Mouse (Mus musculus) hindbrain, embryonic 10.5 days (tissue): Measurements from ENCODE around the gene Atp10a. TPM values are rescaled to one million over a fixed set of nuclear protein-coding genes. Genes with fewer than 3 reads are reported as not detected.

Source experiments
- DNase-seq: peaks from one replicate; pipeline ENCODE4 v3.0.0-alpha.2; 2017; ENCODE audit warnings: low spot score
- H3K27ac ChIP-seq: fragments of 300-500 bp; sonication (generic); 2 replicates; pipeline ENCODE4 v1.5.1; 2016; ENCODE audit warnings: mild to moderate bottlenecking, moderate library complexity
- H3K27me3 ChIP-seq: fragments of 300-500 bp; sonication (generic); 2 replicates; pipeline ENCODE4 v1.6.1; 2016; ENCODE audit warnings: mild to moderate bottlenecking; ENCODE audit not compliant: poor library complexity, insufficient read depth, severe bottlenecking
- H3K36me3 ChIP-seq: fragments of 300-500 bp; sonication (generic); 2 replicates; pipeline ENCODE4 v1.6.1; 2016; ENCODE audit warnings: mild to moderate bottlenecking, moderate library complexity
- H3K4me1 ChIP-seq: fragments of 300-500 bp; sonication (generic); replicated peaks from 2 replicates; pipeline ENCODE4 v1.6.1; 2016; ENCODE audit warnings: mild to moderate bottlenecking
- H3K4me3 ChIP-seq: fragments of 300-500 bp; sonication (generic); 2 replicates; pipeline ENCODE4 v1.5.1; 2016; ENCODE audit warnings: mild to moderate bottlenecking, moderate library complexity
- H3K9me3 ChIP-seq: fragments of 300-500 bp; sonication (generic); 2 replicates; pipeline ENCODE4 v1.6.1; 2016; ENCODE audit warnings: mild to moderate bottlenecking, moderate library complexity
- WGBS: fragments of 180-500 bp; shearing (Covaris S2); methylation state at CpG from one replicate; pipeline ENCODE4 v1.1.7; 2016; 5-methylcytosine and 5-hydroxymethylcytosine counted together
- polyA plus RNA-seq: library from polyadenylated mRNA; unstranded; fragments of >200 nt; fragmentation: Nextera tagmentation; extraction: Ambion mirVana; gene quantifications from 2 replicates; pipeline ENCODE4 v1.2.1, GENCODE M21; 2016

Gene Atp10a
- polyA plus RNA-seq, 1 experiment from 2014 or later: 1.7 TPM

DNA sequence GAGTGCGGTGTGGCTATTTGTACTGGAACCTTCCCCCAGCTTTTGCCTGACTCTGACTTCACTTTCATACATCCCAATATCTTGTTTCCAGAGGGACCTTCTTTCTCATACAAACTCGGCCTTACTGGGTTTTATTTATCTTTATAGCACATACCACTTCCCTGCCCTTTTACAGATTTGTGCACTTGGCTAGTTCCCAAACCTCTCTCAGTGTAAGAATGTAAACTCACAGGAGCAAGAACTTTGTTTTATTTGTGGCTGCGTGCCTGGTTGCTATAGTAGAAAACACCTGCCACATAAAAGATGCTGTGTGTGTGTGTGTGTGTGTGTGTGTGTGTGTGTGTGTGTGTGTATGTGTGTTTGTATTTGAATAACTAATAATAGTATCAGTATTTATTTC, 37.4 kb downstream of the Atp10a start:
- Histone ChIP-seq H3K27me3 (no peaks in the 10 kb centered on the region), H3K9me3 (no peaks in the 10 kb centered on the region), H3K27ac (no peak overlapping the region), H3K4me1 (0 out of 2 replicates have a peak, but pooled peaks cover 4% of the 10 kb centered on the region), H3K4me3 (no peak overlapping the region), H3K36me3 (no peaks in the 10 kb centered on the region)
- WGBS: 90% methylated on average over 3 of the region's 3 CpGs
- DNase-seq: no peak

DNA sequence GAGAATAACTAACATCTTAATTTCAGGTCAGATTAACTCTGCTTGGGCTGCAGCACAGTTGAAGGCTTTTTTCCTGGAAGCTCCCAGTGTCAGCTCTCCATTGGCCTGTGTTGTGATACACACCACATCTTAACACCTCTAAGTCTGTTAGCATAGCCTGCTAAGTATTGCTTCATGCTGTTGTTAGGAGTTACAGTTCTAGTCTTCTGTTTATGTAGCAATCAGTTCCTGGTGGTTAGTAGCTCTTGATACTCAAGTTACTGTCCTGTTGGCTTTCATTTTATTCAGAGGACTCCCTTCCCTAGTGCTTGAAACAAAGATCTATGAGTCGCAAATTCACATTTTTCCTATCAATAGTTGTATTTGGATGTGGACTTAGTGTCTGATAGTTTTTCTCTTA, 39.7 kb downstream of the Atp10a start:
- no peaks in the 10 kb centered on the region for H3K27me3 ChIP-seq

DNA sequence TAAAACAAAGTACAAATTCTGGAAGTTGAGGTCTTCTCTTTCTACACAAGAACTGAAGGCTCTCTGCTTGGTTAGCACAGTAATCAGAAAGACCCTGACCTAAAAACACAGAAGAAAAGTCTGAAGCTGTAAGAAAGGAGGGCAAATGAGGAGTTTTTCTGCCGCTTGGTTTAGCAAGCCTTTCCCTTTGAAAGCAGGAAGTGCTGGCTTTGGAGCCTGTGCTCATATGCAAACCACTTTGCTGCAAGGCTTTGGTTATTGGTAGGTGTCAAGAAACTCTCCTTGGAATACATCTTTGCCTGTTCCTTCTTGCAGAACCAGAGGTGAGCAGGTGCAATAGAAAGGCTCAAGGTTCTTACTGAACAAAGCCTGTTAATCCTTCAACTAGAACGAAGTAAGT, 41.1 kb downstream of the Atp10a start:
- H3K27ac ChIP-seq: no peak overlapping the region
- WGBS: 66% methylated on average over 2 of the region's 2 CpGs
- no peak for DNase-seq
- H3K4me3 ChIP-seq: no peak overlapping the region
- H3K9me3 ChIP-seq: no peaks in the 10 kb centered on the region
- no peaks in the 10 kb centered on the region for H3K4me1 ChIP-seq
- H3K36me3 ChIP-seq: no peaks in the 10 kb centered on the region
- no peaks in the 10 kb centered on the region for H3K27me3 ChIP-seq

More for the DNA sequence above, 39.7 kb downstream of the Atp10a start:
- no peak overlapping the region for H3K27ac ChIP-seq
- no peak for DNase-seq
- H3K4me3 ChIP-seq: no peak overlapping the region
- WGBS: 86% methylated on average over 1 of the region's 1 CpGs
- H3K4me1 ChIP-seq: no peaks in the 10 kb centered on the region
- no peaks in the 10 kb centered on the region for H3K9me3 ChIP-seq
- H3K36me3 ChIP-seq: no peaks in the 10 kb centered on the region

DNA sequence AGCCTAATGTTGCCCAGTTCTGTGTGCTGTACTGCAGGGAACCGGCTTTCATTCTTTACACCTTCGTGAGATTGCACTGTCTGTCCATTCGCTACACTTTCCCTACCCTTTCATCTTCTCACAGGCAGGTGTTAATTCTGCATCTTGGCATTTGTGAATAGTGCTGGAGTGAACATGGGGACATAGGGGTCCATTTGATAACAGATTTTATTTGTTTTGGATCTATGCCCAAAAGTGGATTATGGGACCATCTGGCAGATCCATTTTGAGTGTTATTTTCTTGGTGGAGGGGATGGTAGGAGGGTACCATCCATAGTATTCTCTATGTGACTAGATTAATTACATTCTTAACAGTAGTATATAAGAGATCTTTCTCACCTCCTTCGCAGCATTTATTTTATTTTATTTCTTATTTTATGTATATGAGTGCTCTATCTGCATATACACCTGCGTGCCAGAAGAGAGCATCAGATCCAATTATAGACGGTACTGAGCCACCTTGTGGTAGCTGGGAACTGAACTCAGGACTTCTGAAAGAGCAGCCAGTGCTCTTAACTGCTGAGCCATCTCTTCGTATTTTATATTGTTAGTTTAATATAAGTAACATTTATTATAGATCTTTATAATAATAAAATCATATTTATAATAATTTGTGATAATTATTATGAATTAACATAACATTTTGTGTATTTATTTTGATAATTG, 42.9 kb downstream of the Atp10a start:
- H3K36me3 ChIP-seq: no peaks in the 10 kb centered on the region
- no peaks in the 10 kb centered on the region for H3K4me1 ChIP-seq
- no peak overlapping the region for H3K27ac ChIP-seq
- DNase-seq: no peak
- H3K27me3 ChIP-seq: no peaks in the 10 kb centered on the region
- no peak overlapping the region for H3K4me3 ChIP-seq
- H3K9me3 ChIP-seq: no peaks in the 10 kb centered on the region
- 89% methylated on average over 7 of the region's 7 CpGs for WGBS

DNA sequence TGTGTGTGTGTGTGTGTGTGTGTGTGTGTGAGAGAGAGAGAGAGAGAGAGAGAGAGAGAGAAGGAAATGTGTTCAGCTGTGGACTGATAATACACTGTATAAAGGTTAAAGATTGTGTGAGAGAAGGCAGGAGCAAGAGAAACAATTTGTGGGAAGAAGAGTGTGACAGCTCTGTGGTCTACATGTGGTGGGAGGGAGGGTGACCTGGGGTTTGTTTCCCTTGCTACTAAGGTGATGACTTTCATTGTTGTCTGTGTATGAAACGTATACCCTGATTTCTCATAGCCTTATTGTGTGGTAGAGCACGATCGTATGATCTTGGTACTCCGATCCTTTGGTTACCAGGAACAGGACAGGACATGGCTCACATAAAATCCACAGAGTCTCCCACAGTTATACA, 45.3 kb downstream of the Atp10a start:
- Histone ChIP-seq H3K36me3 (no peaks in the 10 kb centered on the region), H3K4me1 (no peaks in the 10 kb centered on the region), H3K4me3 (no peak overlapping the region), H3K27me3 (no peaks in the 10 kb centered on the region), H3K9me3 (no peaks in the 10 kb centered on the region), H3K27ac (no peak overlapping the region)
- DNase-seq: no peak
- 91% methylated on average over 4 of the region's 4 CpGs for WGBS

DNA sequence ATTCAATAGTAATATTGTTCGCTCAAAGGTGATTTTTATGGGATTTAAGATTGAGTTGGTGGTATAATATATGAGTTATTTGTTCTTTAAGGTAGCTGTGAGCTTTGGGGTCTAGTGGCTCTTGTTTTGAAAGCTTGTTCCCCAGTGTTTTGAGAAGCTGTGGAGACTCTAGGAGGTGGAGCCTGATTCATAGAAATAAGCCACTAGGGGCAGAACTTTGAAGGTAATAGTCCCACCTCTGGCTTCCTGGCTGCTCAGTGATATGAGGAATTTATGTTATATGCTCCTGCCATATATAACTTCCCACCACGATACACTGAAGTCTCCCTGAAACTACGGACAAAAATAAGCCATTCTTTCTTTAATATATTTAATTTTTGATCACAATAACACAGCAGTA, 49.2 kb downstream of the Atp10a start:
- Histone ChIP-seq H3K27me3 (no peaks in the 10 kb centered on the region), H3K27ac (no peak overlapping the region), H3K4me3 (no peak overlapping the region), H3K9me3 (no peaks in the 10 kb centered on the region), H3K36me3 (no peaks in the 10 kb centered on the region), H3K4me1 (no peaks in the 10 kb centered on the region)
- 87% methylated on average over 3 of the region's 3 CpGs for WGBS
- no peak for DNase-seq

DNA sequence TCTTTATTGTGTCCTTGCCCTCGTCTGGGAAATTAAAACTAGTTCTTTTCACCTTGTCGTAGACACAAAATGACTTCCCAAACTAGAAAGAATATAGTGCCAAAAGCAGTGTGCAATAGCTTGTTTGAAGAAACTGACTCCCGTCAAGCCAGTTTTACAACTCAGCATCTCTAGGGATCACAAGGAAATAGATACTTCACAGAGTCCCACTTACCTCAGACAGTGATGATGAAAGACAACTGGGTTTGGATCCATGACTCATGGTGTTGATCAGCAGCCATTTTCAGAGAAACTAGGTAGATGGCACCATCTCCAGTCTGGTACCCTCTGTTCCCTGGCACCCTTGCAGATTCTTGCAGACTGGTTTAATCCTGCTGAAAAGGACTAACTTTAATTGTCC, 53.3 kb downstream of the Atp10a start:
- 83% methylated on average over 3 of the region's 3 CpGs for WGBS

DNA sequence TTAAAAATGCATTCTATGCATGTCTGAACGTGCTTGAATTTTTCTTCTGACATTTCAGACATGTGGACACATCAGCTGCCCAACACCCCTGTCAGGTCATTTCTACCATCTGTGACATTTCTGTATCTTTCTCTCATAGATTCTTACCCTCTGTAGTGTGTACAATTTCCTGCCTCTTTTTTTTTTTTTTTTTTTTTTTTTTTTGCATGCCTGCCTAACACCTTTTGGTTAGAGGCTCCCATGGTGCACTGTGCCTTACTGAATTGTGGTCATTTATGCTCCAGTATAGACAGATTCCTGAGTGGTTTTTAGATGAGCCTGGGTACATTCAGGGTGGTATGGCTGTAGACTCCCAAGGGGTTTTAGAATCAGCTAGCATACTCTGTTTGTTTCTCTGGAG, 54.3 kb downstream of the Atp10a start:
- no peaks in the 10 kb centered on the region for H3K4me1 ChIP-seq
- H3K9me3 ChIP-seq: no peaks in the 10 kb centered on the region
- DNase-seq: no peak
- no peak overlapping the region for H3K27ac ChIP-seq
- WGBS: 90% methylated on average over 1 of the region's 1 CpGs
- no peaks in the 10 kb centered on the region for H3K36me3 ChIP-seq
- no peaks in the 10 kb centered on the region for H3K27me3 ChIP-seq
- no peak overlapping the region for H3K4me3 ChIP-seq

More for the DNA sequence above, 53.3 kb downstream of the Atp10a start:
- no peak for DNase-seq
- Histone ChIP-seq H3K27ac (no peak overlapping the region), H3K27me3 (no peaks in the 10 kb centered on the region), H3K4me1 (no peaks in the 10 kb centered on the region), H3K36me3 (no peaks in the 10 kb centered on the region), H3K9me3 (no peaks in the 10 kb centered on the region), H3K4me3 (no peak overlapping the region)

DNA sequence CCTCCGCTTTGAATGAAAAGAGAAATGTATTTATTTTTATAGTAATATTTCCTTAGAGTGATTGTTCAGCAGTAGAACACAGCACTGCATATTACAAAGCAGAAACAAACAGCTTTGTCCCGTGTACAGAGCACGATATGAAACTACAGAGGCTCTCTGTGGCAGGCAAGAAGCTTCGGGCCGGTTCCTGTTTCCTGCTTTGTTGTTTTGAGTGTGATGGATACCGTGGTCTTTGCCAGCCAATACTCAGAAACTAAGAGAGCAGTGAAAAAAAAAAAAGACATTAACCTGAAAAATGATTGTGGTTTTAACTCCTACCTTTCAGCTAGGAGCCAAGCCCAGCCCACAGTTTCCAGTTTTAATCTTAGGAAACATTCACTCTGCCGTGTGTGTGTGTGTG, 55.8 kb downstream of the Atp10a start:
- Histone ChIP-seq H3K36me3 (no peaks in the 10 kb centered on the region), H3K27me3 (no peaks in the 10 kb centered on the region), H3K9me3 (no peaks in the 10 kb centered on the region), H3K27ac (no peak overlapping the region), H3K4me3 (no peak overlapping the region), H3K4me1 (no peaks in the 10 kb centered on the region)
- DNase-seq: no peak
- 89% methylated on average over 7 of the region's 7 CpGs for WGBS

DNA sequence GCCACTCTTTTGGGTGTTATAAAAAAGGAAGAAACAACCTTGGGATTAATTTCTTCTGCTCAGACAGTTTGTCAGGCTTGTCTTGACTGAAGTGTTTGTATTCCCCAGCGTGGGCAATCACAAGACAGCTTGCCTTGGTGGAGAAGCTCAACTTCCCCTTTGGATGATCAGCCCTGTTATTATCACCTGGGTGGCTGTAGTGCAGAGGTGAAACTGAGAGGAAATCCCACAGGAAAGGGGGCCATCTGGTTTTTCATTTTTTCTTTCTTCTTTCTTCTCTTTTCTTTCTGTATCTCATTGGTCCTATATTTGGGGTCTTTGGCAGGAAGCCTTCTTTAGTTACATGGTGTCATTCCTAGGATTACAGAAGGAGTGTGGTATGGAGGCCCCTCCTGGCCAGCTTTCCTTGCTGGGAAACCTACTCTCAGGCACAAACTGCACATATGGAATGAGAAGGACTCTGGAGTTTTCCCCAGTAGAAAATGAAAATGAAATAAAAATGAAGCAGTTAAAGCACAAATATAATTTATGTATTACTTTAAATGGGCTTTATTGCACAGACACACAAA, 59.7 kb downstream of the Atp10a start:
- Histone ChIP-seq H3K4me3 (no peak overlapping the region), H3K27ac (no peak overlapping the region), H3K9me3 (no peaks in the 10 kb centered on the region), H3K4me1 (peaks cover 6% of the 10 kb centered on the region; the same call in 1 of the 2 replicates), H3K36me3 (no peaks in the 10 kb centered on the region), H3K27me3 (no peaks in the 10 kb centered on the region)
- no peak for DNase-seq
- 79% methylated on average over 1 of the region's 1 CpGs for WGBS

DNA sequence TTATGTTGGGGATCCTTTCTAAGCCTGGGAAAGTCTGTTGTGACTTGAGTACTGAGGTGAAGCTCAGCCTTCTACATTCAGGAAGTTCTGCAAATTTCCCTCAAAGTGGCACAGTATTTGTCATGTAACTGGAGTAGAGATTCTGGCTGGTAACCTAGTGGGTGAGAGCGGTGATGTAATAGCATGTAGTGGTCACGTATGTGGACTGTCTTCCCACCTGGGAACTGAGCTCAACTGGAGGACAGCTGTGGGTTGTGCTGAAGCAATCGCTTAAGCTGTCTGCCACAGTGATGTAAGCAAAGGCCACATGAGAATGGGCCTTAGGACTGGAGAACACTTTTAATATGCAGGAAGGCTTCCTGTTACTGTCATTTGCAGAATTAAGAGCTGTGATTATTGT, 60.7 kb downstream of the Atp10a start:
- no peaks in the 10 kb centered on the region for H3K27me3 ChIP-seq
- 85% methylated on average over 3 of the region's 3 CpGs for WGBS
- no peaks in the 10 kb centered on the region for H3K36me3 ChIP-seq
- no peak for DNase-seq
- no peak overlapping the region for H3K4me3 ChIP-seq
- peaks cover 6% of the 10 kb centered on the region; the same call in 1 of the 2 replicates for H3K4me1 ChIP-seq
- H3K27ac ChIP-seq: no peak overlapping the region
- H3K9me3 ChIP-seq: no peaks in the 10 kb centered on the region

DNA sequence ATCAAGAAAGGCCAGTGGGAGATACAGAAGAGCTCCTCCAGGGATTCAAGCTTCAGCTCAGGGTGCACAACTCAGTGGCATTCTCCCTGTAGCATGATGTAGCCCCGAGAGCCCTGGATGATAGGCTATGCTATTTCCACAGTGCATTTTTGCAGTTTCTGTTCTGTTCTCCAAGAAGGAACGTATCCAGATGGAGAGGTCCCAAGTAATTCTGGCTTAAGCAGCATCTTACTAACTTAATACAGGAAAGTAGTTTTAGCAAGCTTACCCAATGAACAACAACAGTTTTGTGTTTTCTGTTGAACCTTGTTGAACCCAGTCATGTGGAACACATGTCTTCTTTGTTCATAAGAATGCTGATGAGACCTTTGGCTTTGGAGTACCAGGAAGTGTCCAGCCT, 62.6 kb downstream of the Atp10a start:
- H3K27me3 ChIP-seq: no peaks in the 10 kb centered on the region
- WGBS: 90% methylated on average over 2 of the region's 2 CpGs
- no peaks in the 10 kb centered on the region for H3K36me3 ChIP-seq
- H3K4me1 ChIP-seq: peaks cover 6% of the 10 kb centered on the region; the same call in 1 of the 2 replicates
- H3K4me3 ChIP-seq: no peak overlapping the region
- no peaks in the 10 kb centered on the region for H3K9me3 ChIP-seq
- no peak for DNase-seq
- no peak overlapping the region for H3K27ac ChIP-seq

DNA sequence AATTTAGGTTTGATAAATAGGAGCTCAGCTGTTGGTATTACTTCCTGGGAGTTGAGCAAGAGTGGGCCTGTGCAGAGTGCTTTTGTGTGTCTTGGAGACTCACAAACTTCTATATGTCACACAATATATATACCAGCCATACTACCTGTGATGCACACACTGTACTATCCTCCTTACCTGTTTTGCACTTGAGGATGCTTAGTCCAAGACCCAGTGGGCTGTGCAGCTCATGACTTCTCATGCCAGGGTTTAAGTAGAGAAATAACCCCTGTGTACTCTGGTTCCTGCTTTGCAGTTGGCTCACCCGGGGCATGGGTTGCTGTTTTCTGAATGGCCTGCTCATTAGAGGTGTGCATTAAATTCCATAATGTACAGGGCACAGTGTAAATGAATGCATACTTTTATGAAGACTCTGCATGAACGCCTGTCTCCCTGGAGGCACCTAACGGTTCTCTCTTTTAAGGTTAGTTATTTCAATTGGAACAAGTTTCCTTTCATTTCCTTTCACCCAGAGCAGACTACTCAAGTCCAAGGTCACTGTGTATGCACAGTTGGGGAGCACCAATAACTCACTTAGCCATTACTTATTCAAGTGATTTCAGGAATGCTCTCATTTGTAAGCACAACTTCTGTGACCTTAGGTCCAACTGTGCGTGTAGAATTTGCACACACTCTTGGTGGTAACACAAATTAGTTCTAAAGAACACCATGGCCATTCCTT, 63.4 kb downstream of the Atp10a start:
- 69% methylated on average over 4 of the region's 4 CpGs for WGBS
- no peak overlapping the region for H3K4me3 ChIP-seq
- no peaks in the 10 kb centered on the region for H3K9me3 ChIP-seq
- H3K27me3 ChIP-seq: no peaks in the 10 kb centered on the region
- H3K36me3 ChIP-seq: no peaks in the 10 kb centered on the region
- H3K4me1 ChIP-seq: peaks cover 6% of the 10 kb centered on the region; the same call in 1 of the 2 replicates
- no peak overlapping the region for H3K27ac ChIP-seq
- no peak for DNase-seq
